Mouse (Mus musculus): ENCODE measurements at regions not wholly inside any gene's neighbourhood (a gene's known extent, or its start where the extent isn't known, plus 50 kb on each side); places are given as distances from the start of the nearest gene placed in this dataset.

GRCm38 (mm10) chr5:111620626-111621025, 113.1 kb upstream of the Gm26897 start:
- WGBS = 83% methylated on average over 6 of the region's 6 CpGs

GRCm38 (mm10) chr5:111622481-111622880, 111.2 kb upstream of the Gm26897 start:
- Histone ChIP-seq H3K9me3 (no peaks in the 10 kb centered on the region), H3K36me3 (replicated peaks) (no peaks in the 10 kb centered on the region), H3K4me1 (peaks cover 41% of the 10 kb centered on the region), H3K4me3 (replicated peaks) (no peak overlapping the region), H3K9ac (no peak overlapping the region), H3K4me2 (no peak overlapping the region), H3K27ac (no peak overlapping the region), H3K27me3 (peaks cover 13% of the 10 kb centered on the region; the same call in 1 of the 2 replicates)
- ATAC-seq (ENCODE audit: low FRiP score) = no peak
- WGBS = 85% methylated on average over 5 of the region's 5 CpGs

More at GRCm38 (mm10) chr5:111620626-111621025, 113.1 kb upstream of the Gm26897 start:
- Histone ChIP-seq H3K9me3 (no peaks in the 10 kb centered on the region), H3K27me3 (peaks cover 13% of the 10 kb centered on the region; the same call in 1 of the 2 replicates), H3K4me3 (replicated peaks) (no peak overlapping the region), H3K4me1 (peaks cover 22% of the 10 kb centered on the region), H3K36me3 (replicated peaks) (no peaks in the 10 kb centered on the region), H3K9ac (no peak overlapping the region), H3K27ac (no peak overlapping the region), H3K4me2 (no peak overlapping the region)
- no peak for ATAC-seq (ENCODE audit: low FRiP score)

GRCm38 (mm10) chr5:111626273-111626798, 107.4 kb upstream of the Gm26897 start:
- Histone ChIP-seq H3K27ac (0 out of 2 replicates have a peak overlapping the region, but pooled peaks have one; percentile 21), H3K36me3 (replicated peaks) (no peaks in the 10 kb centered on the region), H3K4me1 (peaks cover 37% of the 10 kb centered on the region)

GRCm38 (mm10) chr5:111630313-111630844, 103.3 kb upstream of the Gm26897 start:
- H3K36me3 ChIP-seq (replicated peaks) = no peaks in the 10 kb centered on the region
- no peak overlapping the region for H3K4me2 ChIP-seq
- ATAC-seq (ENCODE audit: low FRiP score) = peak; percentile 28
- no peak overlapping the region for H3K4me3 ChIP-seq (replicated peaks)
- no peak overlapping the region for H3K9ac ChIP-seq
- 0 out of 2 replicates have a peak, but pooled peaks cover 1% of the 10 kb centered on the region for H3K27me3 ChIP-seq
- WGBS = 100% methylated on average over 3 of the region's 3 CpGs
- H3K4me1 ChIP-seq = peaks cover 48% of the 10 kb centered on the region
- H3K9me3 ChIP-seq = peaks cover 4% of the 10 kb centered on the region; the same call in 1 of the 2 replicates
- peak overlapping the region; percentile 43; the same call in 1 of the 2 replicates for H3K27ac ChIP-seq

More at GRCm38 (mm10) chr5:111626273-111626798, 107.4 kb upstream of the Gm26897 start:
- no peak overlapping the region for H3K4me3 ChIP-seq (replicated peaks)
- H3K9ac ChIP-seq = 0 out of 2 replicates have a peak overlapping the region, but pooled peaks have one; percentile 2
- H3K4me2 ChIP-seq = no peak overlapping the region
- WGBS = 6% methylated on average over 6 of the region's 6 CpGs
- no peak for ATAC-seq (ENCODE audit: low FRiP score)
- H3K27me3 ChIP-seq = peaks cover 13% of the 10 kb centered on the region; the same call in 1 of the 2 replicates
- H3K9me3 ChIP-seq = no peaks in the 10 kb centered on the region

- Histone ChIP-seq H3K4me1 (peaks cover 37% of the 10 kb centered on the region), H3K27me3 (no peaks in the 10 kb centered on the region), H3K4me3 (replicated peaks) (no peak overlapping the region), H3K9me3 (peaks cover 4% of the 10 kb centered on the region; the same call in 1 of the 2 replicates), H3K9ac (peak overlapping the region; percentile 33), H3K4me2 (peak overlapping the region; percentile 32), H3K36me3 (replicated peaks) (no peaks in the 10 kb centered on the region), H3K27ac (peak overlapping the region; percentile 88)
- 5% methylated on average over 18 of the region's 18 CpGs for WGBS
- ATAC-seq (ENCODE audit: low FRiP score) = peak; percentile 37
Observed at GRCm38 (mm10) chr5:111631572-111632161, 102.1 kb upstream of the Gm26897 start.

GRCm38 (mm10) chr5:111635092-111635491, 98.6 kb upstream of the Gm26897 start:
- Histone ChIP-seq H3K4me2 (no peak overlapping the region), H3K4me3 (replicated peaks) (no peak overlapping the region), H3K4me1 (peaks cover 45% of the 10 kb centered on the region), H3K27ac (no peak overlapping the region), H3K9me3 (peaks cover 4% of the 10 kb centered on the region; the same call in 1 of the 2 replicates), H3K36me3 (replicated peaks) (no peaks in the 10 kb centered on the region), H3K9ac (no peak overlapping the region), H3K27me3 (0 out of 2 replicates have a peak, but pooled peaks cover 13% of the 10 kb centered on the region)
- 90% methylated on average over 5 of the region's 5 CpGs for WGBS
- no peak for ATAC-seq (ENCODE audit: low FRiP score)

GRCm38 (mm10) chr5:111636969-111637368, 96.8 kb upstream of the Gm26897 start:
- 31% methylated on average over 4 of the region's 4 CpGs for WGBS
- Histone ChIP-seq H3K36me3 (replicated peaks) (no peaks in the 10 kb centered on the region), H3K4me2 (no peak overlapping the region), H3K4me1 (peaks cover 42% of the 10 kb centered on the region), H3K27ac (no peak overlapping the region), H3K9ac (no peak overlapping the region), H3K9me3 (peaks cover 4% of the 10 kb centered on the region; the same call in 1 of the 2 replicates), H3K4me3 (replicated peaks) (no peak overlapping the region), H3K27me3 (0 out of 2 replicates have a peak, but pooled peaks cover 13% of the 10 kb centered on the region)
- no peak for ATAC-seq (ENCODE audit: low FRiP score)

- Histone ChIP-seq H3K9ac (no peak overlapping the region), H3K4me3 (replicated peaks) (no peak overlapping the region), H3K9me3 (no peaks in the 10 kb centered on the region), H3K27ac (no peak overlapping the region), H3K4me1 (peaks cover 36% of the 10 kb centered on the region), H3K36me3 (replicated peaks) (no peaks in the 10 kb centered on the region), H3K27me3 (0 out of 2 replicates have a peak, but pooled peaks cover 13% of the 10 kb centered on the region), H3K4me2 (no peak overlapping the region)
- 84% methylated on average over 7 of the region's 7 CpGs for WGBS
- ATAC-seq (ENCODE audit: low FRiP score) = no peak
Observed at GRCm38 (mm10) chr5:111638306-111638705, 95.4 kb upstream of the Gm26897 start.

- Histone ChIP-seq H3K27ac (peak overlapping the region; percentile 14; the same call in 1 of the 2 replicates), H3K4me1 (peaks cover 42% of the 10 kb centered on the region), H3K9ac (peak overlapping the region; percentile 31), H3K9me3 (no peaks in the 10 kb centered on the region), H3K4me3 (replicated peaks) (peak overlapping the region; percentile 14), H3K36me3 (replicated peaks) (no peaks in the 10 kb centered on the region), H3K27me3 (0 out of 2 replicates have a peak, but pooled peaks cover 13% of the 10 kb centered on the region), H3K4me2 (peak overlapping the region; percentile 50)
- 6% methylated on average over 29 of the region's 29 CpGs for WGBS
- no peak for ATAC-seq (ENCODE audit: low FRiP score)
Observed at GRCm38 (mm10) chr5:111639476-111640287, 94.0 kb upstream of the Gm26897 start.

GRCm38 (mm10) chr5:111640976-111641375, 92.7 kb upstream of the Gm26897 start:
- WGBS = 54% methylated on average over 7 of the region's 7 CpGs

GRCm38 (mm10) chr5:111641685-111642084, 92.0 kb upstream of the Gm26897 start:
- WGBS = 89% methylated on average over 4 of the region's 4 CpGs
- H3K4me1 ChIP-seq = peaks cover 44% of the 10 kb centered on the region

More at GRCm38 (mm10) chr5:111640976-111641375, 92.7 kb upstream of the Gm26897 start:
- Histone ChIP-seq H3K9me3 (no peaks in the 10 kb centered on the region), H3K36me3 (replicated peaks) (no peaks in the 10 kb centered on the region), H3K4me1 (peaks cover 47% of the 10 kb centered on the region), H3K27ac (peak overlapping the region; percentile 13; the same call in 1 of the 2 replicates), H3K27me3 (peaks cover 17% of the 10 kb centered on the region; the same call in 1 of the 2 replicates), H3K4me3 (replicated peaks) (no peak overlapping the region), H3K9ac (no peak overlapping the region), H3K4me2 (no peak overlapping the region)
- no peak for ATAC-seq (ENCODE audit: low FRiP score)

More at GRCm38 (mm10) chr5:111641685-111642084, 92.0 kb upstream of the Gm26897 start:
- H3K4me3 ChIP-seq (replicated peaks) = no peak overlapping the region
- H3K9ac ChIP-seq = no peak overlapping the region
- peaks cover 17% of the 10 kb centered on the region; the same call in 1 of the 2 replicates for H3K27me3 ChIP-seq
- no peaks in the 10 kb centered on the region for H3K9me3 ChIP-seq
- H3K27ac ChIP-seq = no peak overlapping the region
- H3K4me2 ChIP-seq = no peak overlapping the region
- no peaks in the 10 kb centered on the region for H3K36me3 ChIP-seq (replicated peaks)
- ATAC-seq (ENCODE audit: low FRiP score) = no peak
